Comparison of ENCODE assay signal across 16 mouse cellular contexts in the genomic region with DNA sequence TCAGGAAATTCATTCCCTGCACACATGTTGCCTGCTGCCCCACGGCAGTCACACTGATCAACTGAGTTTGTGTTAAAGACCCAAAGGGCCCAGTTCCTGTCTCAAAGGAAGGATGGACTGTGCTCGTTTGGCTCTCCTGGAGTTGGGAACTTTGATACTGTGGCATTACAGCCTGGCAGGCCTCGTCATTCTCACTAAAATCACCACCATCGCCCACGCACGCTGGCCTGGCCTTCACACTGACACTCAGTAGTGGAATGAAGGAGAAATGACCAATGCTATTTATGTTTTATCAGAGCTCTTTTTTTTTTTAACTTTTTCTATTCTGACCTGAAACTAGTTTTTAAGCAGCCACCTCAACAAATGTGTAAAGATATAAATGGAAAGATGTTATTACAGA.
DNase-seq lines count a peak whose midpoint lies in the region.
"Had no signal": no experiment of that assay in that cellular context is flagged by ENCODE, and none has a peak within 500 bp of the region (broad histone marks: within the 10 kb centered on the region; RNA-seq: fewer than 3 reads in every experiment).

No protein-coding gene starts in this region.

- peak; percentile 25 to 74 for DNase-seq in adrenal gland, adult (ENCODE audit: inconsistent age in 2 of 2, low spot score in 1 of 2)
- DNase-seq in adrenal gland, postnatal 4 days (ENCODE audit: low spot score in 2 of 2), result no peak
- DNase-seq in adrenal gland, adult 8-10 months, result peak; percentile 6
- DNase-seq in adrenal gland, postnatal 25 days, result peak; percentile 42
- DNase-seq in right cerebral cortex, postnatal 4 days, result no peak
- DNase-seq in heart, adult 9 months (ENCODE audit: low spot score in 2 of 2), result no peak
- DNase-seq: cerebellum, adult 11-12 months; cerebellum, adult 8-10 months; cerebellum, postnatal 10 days; forebrain, postnatal 0 days; gastrocnemius, adult 2 months; gastrocnemius, postnatal 14 days; heart, adult 11 months; heart, postnatal 10 days; heart, postnatal 36 days; kidney, adult 2 months had no signal

Comparison
In these comparisons a context has a peak if more than half of its experiments do, and no peak if none do; other contexts are left out.
1. DNase-seq: peak in adrenal gland, adult (2 of 2), adrenal gland, adult 8-10 months (single experiment) and adrenal gland, postnatal 25 days (single experiment); none in adrenal gland, postnatal 4 days (0 of 2), right cerebral cortex, postnatal 4 days (single experiment) and heart, adult 9 months (0 of 2).